Mouse (Mus musculus): ENCODE results near the gene Lhx8. TPM values are rescaled to one million over a fixed set of nuclear protein-coding genes. Genes with fewer than 3 reads are reported as not detected.

Lhx8 gene
- total RNA-seq, 2 experiments from 2014 or later = 0.33 TPM; not detected in 1

DNA sequence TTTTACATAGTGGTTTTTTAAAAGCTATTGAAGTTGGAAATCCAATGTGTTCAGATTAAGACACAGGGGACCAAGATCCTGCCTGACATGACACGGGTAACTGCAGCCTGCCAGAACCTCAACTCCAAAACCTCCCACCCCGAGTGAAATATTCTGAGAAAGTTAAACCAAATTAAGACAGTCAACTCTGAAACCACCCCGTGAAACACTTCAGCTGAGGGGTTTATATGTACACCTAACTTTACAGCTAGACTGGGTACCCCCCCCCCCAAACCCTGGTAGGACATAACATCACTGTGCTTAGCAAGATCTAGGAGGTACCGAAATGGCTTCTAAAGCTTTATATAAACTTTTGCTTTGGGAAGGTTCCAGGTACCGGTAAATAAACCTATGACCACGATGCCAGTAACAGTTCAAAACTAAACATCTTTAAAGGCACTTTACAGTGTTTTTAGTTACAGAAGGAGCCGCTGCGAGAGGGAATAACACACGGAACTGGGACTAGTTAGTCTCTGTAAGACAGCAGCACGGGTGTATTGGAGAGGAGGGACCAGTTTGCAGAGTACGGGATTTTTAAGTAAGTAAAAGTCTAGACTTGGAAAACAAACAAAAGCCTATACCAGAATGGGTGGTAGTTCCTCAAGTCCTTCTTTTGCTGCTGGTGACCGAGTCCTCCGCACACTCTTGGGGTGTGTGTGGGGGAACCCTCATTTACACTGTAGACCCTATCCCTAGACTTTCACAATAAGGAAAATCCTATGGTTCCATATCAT lies 3.2 kb downstream of the Lhx8 start:
- no peak for DNase-seq (ENCODE audit: low spot score in 2 of 2)

DNA sequence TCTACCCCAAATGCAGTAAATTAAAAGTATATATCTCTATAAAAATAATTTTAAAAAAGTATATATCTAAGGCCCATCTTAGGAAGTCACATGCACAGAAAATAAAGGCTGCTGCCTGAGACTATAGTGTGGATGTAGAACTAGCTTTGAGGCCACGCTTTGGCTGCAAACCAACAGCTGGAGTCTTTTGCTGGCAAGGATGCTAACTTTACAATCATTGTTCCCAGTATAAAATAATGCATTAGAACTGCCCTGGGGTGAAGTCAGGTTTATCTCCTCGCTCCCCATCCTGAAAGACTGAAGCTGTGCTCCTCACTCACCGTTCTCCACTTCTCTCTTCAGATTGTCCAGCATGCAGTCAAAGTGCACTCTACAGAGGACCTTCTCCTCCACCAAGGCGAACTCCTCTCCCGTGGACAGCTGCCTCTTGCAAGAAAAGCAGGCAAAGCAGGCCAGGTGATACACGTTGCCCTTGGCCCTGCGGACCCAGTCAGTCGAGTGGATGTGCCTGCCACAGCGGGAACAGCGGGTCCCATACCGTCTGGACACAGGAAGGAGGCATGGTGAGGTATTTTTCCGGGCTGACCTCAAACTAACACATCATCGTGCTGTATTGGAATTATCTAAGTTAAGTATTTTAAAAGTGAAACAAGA lies 8.4 kb downstream of the Lhx8 start:
- no peak for DNase-seq (ENCODE audit: low spot score in 2 of 2)

DNA sequence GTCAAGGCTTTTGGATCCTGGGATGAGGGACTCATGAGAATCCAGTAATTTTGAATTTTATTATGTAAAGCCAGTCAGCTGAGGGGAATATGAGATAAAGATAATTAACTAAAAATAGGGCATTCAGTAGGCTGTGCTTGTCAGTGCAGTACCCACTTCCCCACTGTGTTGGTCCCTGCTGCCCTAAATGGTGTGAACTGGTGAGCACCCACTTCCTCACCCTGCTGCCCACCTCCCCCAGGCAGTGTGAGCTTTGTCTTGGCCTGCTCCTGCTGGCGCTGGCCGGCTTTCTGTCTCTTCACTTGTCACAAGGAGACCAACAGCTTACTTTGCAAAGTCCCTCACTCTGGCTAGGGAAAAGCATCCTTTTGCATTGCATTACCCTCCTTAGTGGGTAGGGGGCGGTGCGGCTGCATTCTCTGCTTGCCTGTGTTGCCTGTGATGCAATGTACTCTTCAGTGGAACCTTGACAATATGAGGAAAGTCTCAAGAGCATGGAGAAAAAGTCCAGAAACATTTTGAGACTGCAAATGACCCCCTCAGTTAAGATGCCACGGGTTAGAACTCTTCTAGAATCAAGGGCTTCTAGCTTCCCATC lies 12.7 kb downstream of the Lhx8 start:
- no peak for DNase-seq (ENCODE audit: low spot score in 2 of 2)

DNA sequence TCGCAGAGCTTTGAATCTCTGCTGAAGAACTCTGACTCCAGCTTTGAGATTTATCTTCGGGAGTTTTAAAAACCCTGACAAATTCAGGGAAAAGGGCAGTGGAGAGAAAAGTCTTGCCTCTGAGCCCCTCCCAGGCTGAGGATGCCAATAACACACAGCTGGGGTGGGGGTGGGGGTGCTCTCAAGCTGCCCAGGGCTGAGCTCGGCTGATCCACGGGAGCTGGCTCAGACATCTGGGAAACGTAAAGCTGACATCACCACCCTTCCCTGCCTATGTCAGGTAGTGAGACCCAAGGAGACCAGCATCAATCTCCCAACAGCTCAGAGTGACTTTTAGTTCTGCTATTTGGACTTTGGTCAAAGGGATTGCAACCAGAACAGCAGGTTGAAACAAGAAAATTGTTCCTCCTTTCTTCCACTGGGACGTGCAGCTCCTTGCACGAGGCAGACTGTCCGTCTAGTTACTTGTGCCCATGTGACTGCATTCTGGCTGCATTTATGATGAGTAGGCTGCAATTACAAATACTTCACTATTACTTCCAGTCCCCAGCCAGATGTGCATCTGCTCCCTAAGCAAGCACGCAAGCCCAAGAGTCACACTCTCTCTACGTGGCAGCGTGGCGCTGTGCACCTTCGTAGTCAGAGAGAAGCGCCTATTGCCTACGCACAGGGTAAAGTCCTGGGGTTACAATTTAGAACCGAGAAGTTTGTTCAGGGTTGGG lies 25.1 kb downstream of the Lhx8 start:
- DNase-seq (ENCODE audit: low spot score in 2 of 2) = no peak

DNA sequence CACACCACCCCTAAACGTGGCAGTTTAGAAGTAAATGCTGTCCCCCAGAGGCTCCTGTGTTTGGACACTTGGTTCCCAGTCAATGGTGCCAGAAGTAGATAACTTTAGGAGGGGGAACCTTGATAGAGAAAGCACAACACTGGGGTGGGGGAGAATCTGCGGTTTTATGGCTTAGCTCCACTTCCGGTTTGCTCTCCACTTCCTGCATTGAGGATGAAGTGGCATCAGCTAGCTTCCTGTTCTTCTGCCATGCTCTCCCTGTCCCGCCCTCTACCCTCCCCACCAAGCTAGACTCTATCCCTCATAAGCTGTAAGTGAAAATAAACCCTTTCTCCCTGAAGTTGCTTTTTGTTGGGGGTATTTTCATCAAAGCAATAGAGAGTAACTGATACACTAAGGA lies 29.4 kb downstream of the Lhx8 start:
- no peak for DNase-seq (ENCODE audit: low spot score in 2 of 2)

DNA sequence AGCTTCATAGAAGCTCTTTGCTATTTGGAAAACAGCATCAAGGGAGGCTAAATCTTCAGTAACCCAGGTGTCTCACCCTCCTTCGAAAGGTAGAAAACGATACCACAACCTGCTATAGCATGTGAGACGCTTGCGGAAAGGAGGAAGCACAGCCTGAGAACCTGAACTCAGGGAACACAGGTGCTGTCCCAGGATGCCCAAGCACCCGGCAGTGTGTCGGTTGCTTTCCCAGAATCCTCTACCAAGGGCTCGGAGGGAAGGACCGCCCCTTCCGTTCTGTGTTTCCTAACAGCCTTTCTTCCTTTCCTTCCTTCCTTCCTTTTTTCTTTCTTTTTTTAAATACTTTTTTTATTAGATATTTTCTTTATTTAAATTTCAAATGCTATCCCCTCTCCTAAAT lies 30.5 kb downstream of the Lhx8 start:
- DNase-seq (ENCODE audit: low spot score in 2 of 2) = no peak

DNA sequence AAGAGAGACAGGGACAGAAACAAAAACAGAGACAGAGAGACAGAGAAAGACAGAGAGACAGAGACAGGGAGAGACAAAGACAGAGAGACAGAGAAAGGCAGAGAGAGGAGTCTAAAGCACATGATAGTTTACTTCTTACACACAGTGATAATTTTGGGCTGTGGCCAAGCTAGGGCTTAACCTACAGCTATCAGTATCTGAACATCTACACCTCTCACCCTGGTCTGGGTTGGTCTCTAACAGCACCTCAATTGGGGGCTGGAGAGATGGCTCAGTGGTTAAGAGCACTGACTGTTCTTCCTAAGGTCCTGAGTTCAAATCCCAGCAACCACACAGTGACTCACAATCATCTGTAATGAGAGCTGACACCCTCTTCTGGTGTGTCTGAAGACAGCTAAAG lies 32.0 kb downstream of the Lhx8 start:
- DNase-seq (ENCODE audit: low spot score in 2 of 2) = no peak

DNA sequence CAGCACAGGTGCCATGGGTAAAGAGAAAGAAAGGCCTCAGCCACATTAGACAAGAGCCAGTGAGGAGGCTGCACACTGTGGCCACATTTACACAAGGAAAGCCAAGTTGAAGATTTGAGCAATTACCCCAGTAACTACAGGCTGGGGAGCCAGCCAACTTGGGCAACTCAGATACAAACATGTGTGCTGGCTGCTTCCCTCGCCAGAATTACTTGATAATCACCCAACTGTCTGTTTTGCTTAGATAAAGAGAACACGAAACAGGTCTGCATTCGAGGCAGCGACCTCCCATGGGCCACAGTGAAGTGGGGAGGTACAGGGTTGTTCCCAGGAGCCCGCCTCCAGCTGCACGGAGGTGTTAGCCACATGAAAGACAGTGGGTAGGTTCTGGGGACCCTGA lies 33.0 kb downstream of the Lhx8 start:
- DNase-seq (ENCODE audit: low spot score in 2 of 2) = peak; percentile 26 to 55

DNA sequence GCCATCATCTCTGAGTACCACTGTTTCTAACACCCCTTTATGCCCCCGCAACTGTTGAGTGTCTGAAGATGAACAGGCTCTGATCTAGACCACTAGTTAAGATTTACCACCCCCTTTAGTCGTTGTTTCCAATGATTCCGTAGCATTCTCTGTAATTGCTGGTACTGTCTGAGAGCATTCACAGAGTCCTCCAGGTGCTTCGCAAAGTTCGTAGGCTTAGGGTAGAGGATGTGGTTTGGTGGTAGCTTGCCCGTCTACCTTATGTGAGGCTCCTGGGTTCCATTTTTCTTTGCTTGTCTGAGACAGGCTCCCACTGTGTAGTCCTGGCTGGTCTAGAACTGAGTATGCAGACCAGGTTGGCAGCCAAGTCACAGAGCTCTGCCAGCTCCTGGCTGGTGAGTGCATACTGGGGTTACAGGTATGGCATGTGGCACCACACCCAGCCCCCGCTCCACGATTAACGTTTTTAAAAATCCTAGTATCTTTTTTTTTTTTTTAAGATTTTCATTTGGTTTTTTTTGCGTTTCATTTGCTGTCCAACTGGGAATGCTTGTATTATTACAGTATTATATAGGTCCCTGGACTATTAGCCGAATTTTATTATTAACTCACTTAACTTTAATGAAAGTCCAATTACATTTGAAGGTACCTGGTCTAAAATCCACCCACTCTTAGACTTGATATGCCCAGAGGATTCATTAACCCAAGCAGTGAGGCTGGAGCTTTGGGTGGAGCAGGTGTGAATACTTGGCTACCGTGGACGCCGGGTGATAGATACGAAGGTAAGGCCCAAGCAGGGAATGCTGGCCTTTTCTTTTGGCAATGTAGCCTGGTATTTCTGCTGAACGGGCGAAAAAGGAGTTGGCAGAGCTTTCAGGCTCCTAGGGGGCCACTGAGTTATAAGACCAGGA lies 35.3 kb downstream of the Lhx8 start:
- DNase-seq (ENCODE audit: low spot score in 2 of 2) = no peak

DNA sequence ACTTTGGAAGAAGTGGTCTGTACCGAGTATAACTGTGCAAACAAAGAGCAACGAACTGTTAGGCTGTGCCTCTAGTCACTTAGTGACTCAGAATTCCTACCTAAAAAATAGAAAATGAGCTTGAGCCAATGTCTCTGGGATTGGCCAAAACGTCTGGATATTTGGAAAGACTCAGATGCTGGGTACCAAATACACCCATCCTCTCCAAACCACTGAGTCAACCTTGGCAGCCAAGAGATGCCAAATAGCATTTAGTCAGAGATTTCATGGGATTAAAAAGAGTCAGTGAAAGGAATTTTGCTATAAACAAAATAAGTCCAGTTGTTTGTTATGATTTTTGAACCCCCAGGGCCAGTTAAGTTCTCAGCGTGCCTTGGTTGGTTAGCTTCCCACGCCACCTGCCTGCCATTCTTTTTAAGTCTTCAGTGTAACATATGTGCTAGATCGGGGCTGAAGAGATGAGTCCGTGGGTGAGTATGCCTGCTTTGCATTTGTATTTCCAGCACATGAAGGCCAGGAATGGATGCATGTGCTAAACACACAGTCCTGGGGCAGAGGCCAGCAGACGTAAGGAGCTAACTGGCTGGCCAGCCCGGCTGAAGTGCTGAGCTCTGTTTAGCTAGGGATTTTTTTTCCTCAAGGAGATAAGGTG lies 36.5 kb downstream of the Lhx8 start:
- peak in 1 of 2 experiments; percentile 20 for DNase-seq (ENCODE audit: low spot score in 2 of 2)

DNA sequence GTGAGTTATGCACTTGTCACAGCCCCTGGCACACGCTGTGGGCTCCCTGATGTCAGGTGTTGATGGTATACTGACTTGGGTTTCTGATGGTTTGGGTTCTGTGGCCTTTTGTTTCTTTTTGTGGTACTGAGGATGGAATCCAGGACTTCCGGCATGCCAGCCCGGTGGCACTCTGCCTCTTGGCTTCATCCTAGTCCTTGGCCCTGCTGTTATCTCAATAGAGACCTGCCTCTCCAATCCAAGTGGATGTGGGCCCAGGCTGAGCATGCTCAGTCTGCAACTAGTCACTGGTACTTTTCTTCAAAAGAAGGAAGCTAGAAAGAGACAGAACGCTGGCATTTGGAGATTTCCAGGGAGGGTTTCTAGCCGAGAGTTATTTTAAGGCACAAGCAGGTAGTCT lies 38.3 kb downstream of the Lhx8 start:
- DNase-seq (ENCODE audit: low spot score in 2 of 2) = no peak

DNA sequence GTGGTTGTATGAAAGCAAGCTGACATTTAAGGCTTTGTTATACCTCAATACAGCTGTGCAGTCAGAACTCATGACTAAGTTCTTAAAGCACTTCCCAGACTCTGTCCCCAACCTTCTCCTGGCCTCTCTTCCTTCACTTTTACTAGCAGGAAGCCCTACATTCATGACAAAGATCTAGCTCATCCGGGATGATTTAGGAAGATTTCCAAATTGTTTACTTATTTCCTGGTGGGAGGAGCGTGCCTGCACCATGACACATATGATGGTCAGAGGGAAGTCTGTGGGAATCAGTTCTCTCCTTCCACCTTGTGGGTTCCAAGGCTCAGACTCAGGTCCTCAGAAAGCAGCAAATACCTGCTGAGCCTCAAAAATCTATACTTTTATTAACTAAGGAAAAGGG lies 40.1 kb downstream of the Lhx8 start:
- no peak for DNase-seq (ENCODE audit: low spot score in 2 of 2)

DNA sequence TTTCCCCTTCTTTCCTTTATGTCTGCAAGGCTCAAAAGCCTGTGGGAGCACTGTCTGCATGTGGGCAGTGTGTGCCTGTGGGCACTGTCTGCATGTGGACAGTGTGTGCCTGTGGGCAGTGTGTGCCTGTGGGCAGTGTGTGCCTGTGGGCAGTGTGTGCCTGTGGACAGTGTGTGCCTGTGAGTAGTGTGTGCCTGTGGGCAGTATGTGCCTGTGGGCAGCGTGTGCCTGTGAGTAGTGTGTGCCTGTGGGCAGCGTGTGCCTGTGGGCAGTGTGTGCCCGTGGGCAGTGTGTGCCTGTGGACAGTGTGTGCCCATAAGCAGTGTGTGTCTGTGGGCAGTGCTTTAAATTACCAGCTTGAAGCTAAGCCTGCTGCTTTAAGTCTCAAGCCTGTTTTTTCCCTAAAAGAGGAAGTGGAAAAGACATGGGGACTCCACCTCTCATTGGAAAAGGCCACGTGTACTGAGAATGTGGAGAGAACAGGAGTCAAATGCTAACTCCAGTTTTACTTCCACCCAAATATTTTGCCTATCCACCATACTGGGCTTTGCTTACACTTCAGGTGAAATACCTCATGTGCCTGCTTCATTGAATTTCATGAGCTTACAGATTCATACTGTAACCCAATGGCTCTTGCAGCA lies 41.9 kb downstream of the Lhx8 start:
- DNase-seq (ENCODE audit: low spot score in 2 of 2) = no peak

DNA sequence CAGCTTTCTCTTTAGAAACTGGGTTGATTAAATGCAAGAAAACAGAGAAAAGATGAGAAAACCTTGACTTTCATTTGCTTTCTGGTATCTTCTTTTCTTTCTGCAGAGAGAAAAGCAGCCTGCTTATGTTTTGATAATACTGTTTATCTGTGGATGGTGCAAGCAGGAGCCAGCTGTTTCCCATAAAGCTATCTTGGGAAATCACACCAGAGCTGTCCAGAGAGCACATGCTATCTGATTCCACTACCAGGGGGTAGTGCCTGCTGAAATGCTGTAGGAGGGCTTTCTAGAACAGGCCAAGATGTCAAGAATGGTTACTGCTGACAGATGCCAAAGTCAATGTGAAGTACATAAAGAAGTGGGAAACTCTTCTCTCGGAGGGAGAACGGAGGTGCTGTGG lies 43.2 kb downstream of the Lhx8 start:
- no peak for DNase-seq (ENCODE audit: low spot score in 2 of 2)

DNA sequence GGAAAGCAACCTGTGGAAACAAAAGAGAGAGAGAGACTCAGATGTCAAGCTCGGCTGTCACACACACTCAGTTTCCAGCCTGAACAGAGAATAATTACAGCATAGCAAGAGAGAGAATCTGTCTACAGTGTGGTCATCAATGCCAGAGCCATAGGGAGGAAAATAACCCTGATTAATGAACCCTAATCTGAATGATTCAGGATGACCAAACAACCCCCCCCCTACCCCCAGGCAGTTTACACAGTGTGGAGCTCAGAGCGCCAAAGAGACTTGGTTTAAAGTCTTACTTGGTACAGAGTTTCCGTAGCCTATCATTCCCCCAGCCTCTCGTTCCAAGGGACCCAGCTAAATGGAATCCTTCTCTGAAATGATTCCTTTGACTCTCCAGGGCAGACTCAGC lies 45.1 kb downstream of the Lhx8 start:
- no peak for DNase-seq (ENCODE audit: low spot score in 2 of 2)

DNA sequence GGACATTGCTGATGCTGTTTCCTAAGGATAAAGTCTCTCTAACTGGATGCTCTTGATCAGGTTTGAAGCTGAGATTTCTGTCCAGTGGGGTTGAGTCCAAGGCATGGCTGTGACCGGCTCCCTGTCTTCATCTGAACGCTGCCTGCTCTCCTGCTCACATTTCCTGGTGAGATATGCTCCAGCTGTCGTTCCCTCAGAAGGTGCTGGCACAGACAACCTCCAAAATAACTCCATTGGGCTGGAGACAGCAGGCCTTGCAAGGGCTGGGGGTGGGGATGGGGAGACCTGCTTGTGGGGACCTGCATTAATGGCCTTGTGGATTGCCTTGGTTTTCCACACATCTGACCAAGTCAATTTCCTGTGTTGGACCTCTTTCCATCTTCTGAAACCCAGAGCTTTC lies 46.2 kb downstream of the Lhx8 start:
- no peak for DNase-seq (ENCODE audit: low spot score in 2 of 2)

DNA sequence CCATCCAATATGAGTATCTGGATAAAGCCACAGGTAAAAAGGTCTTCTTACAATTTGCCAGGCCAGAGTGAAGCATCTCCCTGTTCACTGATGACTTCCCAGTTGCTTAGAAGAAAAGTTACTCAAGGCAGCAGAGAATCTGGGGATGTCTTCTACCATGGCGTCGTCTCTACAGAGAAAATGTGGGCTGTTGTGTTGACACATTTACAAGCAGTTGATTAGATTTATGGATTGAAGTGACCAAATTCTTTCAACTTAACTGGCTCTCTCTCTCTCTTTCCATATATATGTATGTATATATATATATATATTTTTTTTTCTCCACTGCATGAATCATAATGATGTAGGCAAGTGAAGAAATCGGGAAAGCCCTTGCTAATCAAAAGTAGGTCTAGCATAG lies 55.8 kb downstream of the Lhx8 start:
- no peak for DNase-seq (ENCODE audit: low spot score in 2 of 2)

DNA sequence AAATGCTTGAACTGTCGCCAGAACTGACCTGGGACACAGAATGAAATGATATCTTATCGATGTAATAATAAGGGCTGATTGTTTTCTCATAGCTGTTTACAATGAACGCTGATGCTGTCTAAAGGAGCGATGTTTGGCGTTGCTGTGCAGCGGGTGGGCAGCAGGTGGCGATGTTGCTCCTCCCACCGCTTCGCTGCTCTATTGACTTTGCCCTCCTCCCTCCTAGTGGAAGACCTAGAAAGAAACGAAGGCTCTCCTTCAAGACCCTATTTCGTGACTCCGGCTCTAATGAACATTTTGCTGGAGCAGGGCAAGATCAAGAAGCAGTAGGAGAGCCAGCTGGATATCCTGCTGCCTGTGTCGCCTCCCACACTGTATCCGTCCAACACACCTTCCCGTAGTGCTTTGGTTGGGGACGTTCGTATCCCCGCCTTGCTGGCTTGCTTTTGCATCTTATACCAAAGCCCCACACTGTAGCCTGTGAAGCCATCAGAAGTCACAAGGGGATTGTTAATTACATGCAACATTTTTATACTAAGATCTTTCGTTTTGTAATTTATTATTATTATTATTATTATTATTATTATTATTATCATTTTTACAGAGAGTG lies 60.6 kb downstream of the Lhx8 start:
- DNase-seq (ENCODE audit: low spot score in 2 of 2) = peak; percentile 69 to 92

DNA sequence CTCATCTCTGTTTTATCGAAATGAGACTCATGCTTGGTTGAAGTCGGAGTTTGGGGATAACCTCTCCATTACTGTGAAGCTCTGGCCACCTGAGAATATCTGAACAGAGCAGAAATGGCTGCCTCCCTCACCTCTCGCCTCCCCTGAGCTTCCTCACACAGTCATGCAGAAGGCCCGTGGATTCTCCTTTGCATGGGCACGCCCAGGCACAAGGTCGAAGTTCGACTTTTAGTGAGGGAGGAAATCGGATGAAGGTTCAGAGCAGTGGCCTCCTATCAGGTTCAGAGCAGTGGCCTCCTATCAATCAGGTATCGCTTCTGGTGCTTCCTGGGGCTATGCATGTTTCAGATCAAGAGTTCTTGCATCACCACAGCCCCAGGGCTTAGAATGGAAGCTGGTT lies 62.1 kb downstream of the Lhx8 start:
- no peak for DNase-seq (ENCODE audit: low spot score in 2 of 2)

DNA sequence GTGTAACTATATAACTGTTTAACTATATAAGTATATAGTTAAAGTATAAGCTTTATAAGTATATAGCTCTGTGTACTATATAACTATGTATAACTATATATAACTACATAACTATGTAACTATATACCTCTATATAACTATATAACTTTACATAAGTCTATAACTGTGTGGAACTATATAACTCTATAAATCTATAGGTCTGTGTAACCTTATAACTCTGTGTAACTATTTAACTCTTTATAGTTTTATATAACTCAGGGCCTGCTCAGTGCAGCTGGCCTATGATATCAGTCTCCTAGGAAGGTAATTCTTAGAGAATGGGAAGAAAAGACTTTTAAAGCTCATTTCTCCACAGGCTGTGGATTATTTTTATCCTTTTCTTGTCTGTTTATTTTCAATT lies 73.1 kb downstream of the Lhx8 start:
- DNase-seq (ENCODE audit: low spot score in 2 of 2) = no peak

All from layer of hippocampus, adult 18-20 months (tissue).